Mouse (Mus musculus) CH12.LX (cell line): ENCODE results near the gene Pdap1. TPM values are rescaled to one million over a fixed set of nuclear protein-coding genes. Genes with fewer than 3 reads are reported as not detected.
"Not testable (repeated sequence)": the region's sequence is repeated elsewhere in the genome, so short reads cannot be mapped to it uniquely, and the experiment has no call there.

Experiments
- DNase-seq: peaks from one replicate; pipeline ENCODE4 v3.0.0-alpha.2; 2013; ENCODE audit errors: extremely low read depth
- H3K27ac ChIP-seq: 2 replicates; pipeline ENCODE4 v1.5.1; 2012; ENCODE audit warnings: low read depth, mild to moderate bottlenecking, control low read depth, moderate library complexity; ENCODE audit not compliant: insufficient read depth
- H3K27me3 ChIP-seq: replicated peaks from 2 replicates; pipeline ENCODE3; 2012; ENCODE audit warnings: inconsistent platforms
- H3K36me3 ChIP-seq, 2 experiments: replicated peaks in 1 of 2; 2 replicates each; pipeline versions ENCODE3 to v1.6.1; 2012; ENCODE audit warnings: inconsistent platforms in 1 of 2, low read length in 1 of 2, mild to moderate bottlenecking in 1 of 2, mixed read lengths in 1 of 2, moderate library complexity in 1 of 2; ENCODE audit not compliant: control insufficient read depth in 1 of 2, insufficient read depth in 1 of 2
- H3K4me1 ChIP-seq, 2 experiments: 2 replicates each; pipeline ENCODE4 v1.6.1; 2012; ENCODE audit warnings: inconsistent platforms in 1 of 2, moderate library complexity in 1 of 2; ENCODE audit not compliant: insufficient read depth in 2 of 2, control insufficient read depth in 1 of 2
- H3K4me2 ChIP-seq: 2 replicates; pipeline ENCODE4 v1.6.1; 2012; ENCODE audit warnings: low read depth, mild to moderate bottlenecking, control low read depth; ENCODE audit not compliant: poor library complexity, insufficient read depth, severe bottlenecking
- H3K4me3 ChIP-seq, 3 experiments: fragments of 150-350 bp in 1 of 3; sonication (generic) in 1 of 3; replicated peaks in 1 of 3; 2 replicates each; pipeline versions ENCODE3 to v1.5.1; 2011 to 2012; ENCODE audit warnings: low read depth in 2 of 3, low read length in 2 of 3, mild to moderate bottlenecking in 2 of 3, moderate library complexity in 2 of 3, control low read depth in 1 of 3, improper control_type of control experiment in 1 of 3, inconsistent platforms in 1 of 3, mixed read lengths in 1 of 3; ENCODE audit not compliant: poor library complexity in 1 of 3
- H3K79me2 ChIP-seq: replicated peaks from 2 replicates; pipeline ENCODE4 v1.6.1; 2012; ENCODE audit warnings: mild to moderate bottlenecking, moderate library complexity; ENCODE audit not compliant: control insufficient read depth, poor library complexity, insufficient read depth, severe bottlenecking; ENCODE audit errors: extremely low read depth
- H3K9ac ChIP-seq: 2 replicates; pipeline ENCODE4 v1.6.1; 2012; ENCODE audit warnings: low read depth, mild to moderate bottlenecking, control low read depth, moderate library complexity; ENCODE audit not compliant: insufficient read depth
- H3K9me3 ChIP-seq: replicated peaks from 2 replicates; pipeline ENCODE3; 2012; ENCODE audit warnings: low read length, inconsistent platforms, mixed read lengths
- BHLHE40 ChIP-seq: IDR thresholded peaks from 2 replicates; pipeline ENCODE4 v1.6.1; 2011; ENCODE audit warnings: mild to moderate bottlenecking, low read depth, low read length, improper control_type of control experiment
- CTCF ChIP-seq, 2 experiments: IDR thresholded peaks in 1 of 2; conservative IDR thresholded peaks in 1 of 2; 2 replicates each; pipeline ENCODE4 v1.5.1; 2011 to 2012; ENCODE audit warnings: low read depth in 2 of 2, low read length in 2 of 2, improper control_type of control experiment in 1 of 2, inconsistent platforms in 1 of 2, mild to moderate bottlenecking in 1 of 2, moderate library complexity in 1 of 2
- ELF1 ChIP-seq: IDR thresholded peaks from 2 replicates; pipeline ENCODE4 v1.6.1; 2014; ENCODE audit warnings: low read depth, mild to moderate bottlenecking, inconsistent platforms, low read length, improper control_type of control experiment
- HCFC1 ChIP-seq: IDR thresholded peaks from 2 replicates; pipeline ENCODE4 v1.6.1; 2012; ENCODE audit warnings: low read depth, mild to moderate bottlenecking, inconsistent platforms, low read length, improper control_type of control experiment
- JUN ChIP-seq: IDR thresholded peaks from 2 replicates; pipeline ENCODE4 v1.6.1; 2011; ENCODE audit warnings: low read depth, mild to moderate bottlenecking, low read length, improper control_type of control experiment, moderate library complexity; ENCODE audit not compliant: insufficient read depth
- JUND ChIP-seq: conservative IDR thresholded peaks from 2 replicates; pipeline ENCODE4 v1.6.1; 2011; ENCODE audit warnings: low read depth, low read length, improper control_type of control experiment
- KAT2A ChIP-seq: IDR thresholded peaks from 2 replicates; pipeline ENCODE4 v1.6.1; 2012; ENCODE audit warnings: low read length, improper control_type of control experiment, inconsistent platforms; ENCODE audit not compliant: insufficient replicate concordance
- POLR2AphosphoS2 ChIP-seq: IDR thresholded peaks from 2 replicates; pipeline ENCODE4 v1.6.1; 2011; ENCODE audit warnings: low read depth, low read length, improper control_type of control experiment
- SMC3 ChIP-seq: IDR thresholded peaks from 2 replicates; pipeline ENCODE4 v1.6.1; 2011; ENCODE audit warnings: low read depth, low read length, improper control_type of control experiment
- TBP ChIP-seq: conservative IDR thresholded peaks from 2 replicates; pipeline ENCODE4 v1.6.1; 2011; ENCODE audit warnings: low read depth, low read length, improper control_type of control experiment
- ZMIZ1 ChIP-seq: IDR thresholded peaks from 2 replicates; pipeline ENCODE4 v1.6.1; 2012; ENCODE audit warnings: low read depth, mild to moderate bottlenecking, inconsistent platforms, low read length, improper control_type of control experiment
- dilution Hi-C: fragments of 300-500 bp; cut with MboI; formaldehyde crosslinking; loops from 2 replicates; pipeline ENCODE4 v1.14.3; 2020; ENCODE audit warnings: low sequenced_read_pairs; ENCODE audit not compliant: extremely low pct_unique_long_range_greater_than_20kb, extremely low pct_ligation_motif_present
- in situ Hi-C: fragments of 300-500 bp; cut with MboI; formaldehyde crosslinking; loops from 3 replicates; pipeline ENCODE4 v1.14.3; 2019; ENCODE audit warnings: low sequenced_read_pairs, low pct_ligation_motif_present, low pct_unique_long_range_greater_than_20kb, mixed read lengths
- polyA plus RNA-seq: library from polyadenylated mRNA; unstranded; fragments of >175 nt; gene quantifications from 2 replicates; pipeline ENCODE4 v1.2.1, GENCODE M21; 2012; ENCODE audit warnings: low read depth; ENCODE audit not compliant: insufficient read length
- total RNA-seq, 2 experiments: library from RNA; depleted of rRNA; stranded (reverse); fragments of 300-350 nt in 1 of 2; fragments of >200 nt in 1 of 2; gene quantifications; 2 replicates each; pipeline ENCODE4 v1.2.3; 2012 to 2014

Gene Pdap1
- total and polyA plus RNA-seq, 3 experiments: 58.9 to 267 (median 86.7) TPM

DNA sequence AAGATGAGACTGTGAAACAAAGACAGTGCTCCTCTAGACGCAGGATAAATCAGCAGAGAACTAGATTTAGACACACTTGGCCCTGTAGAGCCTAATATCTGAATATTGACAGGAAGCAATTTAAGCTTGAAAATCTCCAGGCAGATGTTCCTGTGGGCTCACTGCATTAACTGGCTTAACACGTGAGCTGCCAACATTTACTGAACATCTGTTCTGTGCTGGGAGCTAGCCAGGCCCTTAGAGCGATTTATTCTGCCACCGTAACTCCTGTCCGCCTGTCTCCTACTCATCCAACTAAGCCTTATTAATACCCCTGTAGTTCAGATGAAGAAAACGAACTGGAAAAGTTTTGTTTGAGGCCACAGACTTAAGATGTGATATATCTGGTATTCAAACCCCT, 1.2 kb downstream of the Pdap1 start:
- Histone ChIP-seq H3K9ac (peak overlapping the region; percentile 59), H3K9me3 (no peaks in the 10 kb centered on the region), H3K27me3 (no peaks in the 10 kb centered on the region), H3K36me3 (peaks cover 48 to 68% of the 10 kb centered on the region in 2 experiments), H3K27ac (no peak overlapping the region), H3K4me3 (peak overlapping the region; percentile 71 to 93 (median 86)), H3K79me2 (peaks cover 74% of the 10 kb centered on the region), H3K4me1 (peaks cover 10 to 42% of the 10 kb centered on the region in 2 experiments; a peak in 2 of 4 replicates), H3K4me2 (peak overlapping the region; percentile 88)
- no peak for DNase-seq
- in situ Hi-C loops: no loop called here
- dilution Hi-C loops: no loop called here
- TF ChIP-seq HCFC1 (no peak), TBP (no peak), JUND (no peak), SMC3 (no peak), KAT2A (no peak)
- TF ChIP-seq, all 38 proteins: peak for 0

- H3K27me3 ChIP-seq, in situ Hi-C loops, dilution Hi-C loops, H3K9me3 ChIP-seq, H3K4me3 ChIP-seq, H3K27ac ChIP-seq, DNase-seq: not testable (repeated sequence)
- Histone ChIP-seq H3K36me3 (peaks cover 78 to 93% of the 10 kb centered on the region in 2 experiments), H3K4me1 (peaks cover 8 to 11% of the 10 kb centered on the region in 2 experiments; a peak in 2 of 4 replicates)
- TF ChIP-seq CTCF (conservative IDR thresholded peaks at IDR 0.05 in 1 of 2, IDR thresholded peaks at IDR 0.05 in 1 of 2; ENCODE audit: low read depth in 2 of 2, low read length in 2 of 2) (peak in 1 of 2 experiments; percentile 61; a peak in 2 of 4 replicates), POLR2AphosphoS2 (0 out of 2 replicates have a peak, but pooled peaks have one; percentile 45)
- TF ChIP-seq, all 38 proteins: peak for 2; not testable (repeated sequence) for 36
- H3K9ac ChIP-seq, H3K4me2 ChIP-seq: not testable (repeated sequence)
- peaks cover 27% of the 10 kb centered on the region for H3K79me2 ChIP-seq
Measured at GRCm38 (mm10) chr5:145133275-145133674, 6.8 kb downstream of the Pdap1 start.

GRCm38 (mm10) chr5:145130995-145131394, 9.0 kb downstream of the Pdap1 start:
- H3K79me2 ChIP-seq: peaks cover 4% of the 10 kb centered on the region; the same call in 1 of the 2 replicates
- in situ Hi-C loops (no loop called here), dilution Hi-C loops (no loop called here)
- H3K36me3 ChIP-seq: peaks cover 86 to 94% of the 10 kb centered on the region in 2 experiments
- DNase-seq: no peak
- no peaks in the 10 kb centered on the region for H3K27me3 ChIP-seq
- no peak overlapping the region for H3K4me3 ChIP-seq
- no peaks in the 10 kb centered on the region for H3K9me3 ChIP-seq
- TF ChIP-seq BHLHE40: no peak
- no peak for TF ChIP-seq JUN
- peak; percentile 51; the same call in 1 of the 2 replicates for TF ChIP-seq POLR2AphosphoS2
- no peak for TF ChIP-seq ELF1
- TF ChIP-seq ZMIZ1: 0 out of 2 replicates have a peak, but pooled peaks have one; percentile 10
- H3K4me1 ChIP-seq: no peaks in the 10 kb centered on the region
- no peak overlapping the region for H3K9ac ChIP-seq
- H3K27ac ChIP-seq: no peak overlapping the region
- H3K4me2 ChIP-seq: no peak overlapping the region
